Mouse (Mus musculus) 3T3-L1 (cell line): ENCODE data around the gene Prl2c5.
A peak's percentile ranks its signal among the peaks of the same experiment; 100 is the strongest.
"Not testable (repeated sequence)": the region's sequence is repeated elsewhere in the genome, so short reads cannot be mapped to it uniquely, and the experiment has no call there.

Source experiments
- DNase-seq: peaks from one replicate; pipeline ENCODE4 v3.0.0-alpha.2; 2015; ENCODE audit warnings: low read depth, low spot score

Prl2c5 gene

DNA sequence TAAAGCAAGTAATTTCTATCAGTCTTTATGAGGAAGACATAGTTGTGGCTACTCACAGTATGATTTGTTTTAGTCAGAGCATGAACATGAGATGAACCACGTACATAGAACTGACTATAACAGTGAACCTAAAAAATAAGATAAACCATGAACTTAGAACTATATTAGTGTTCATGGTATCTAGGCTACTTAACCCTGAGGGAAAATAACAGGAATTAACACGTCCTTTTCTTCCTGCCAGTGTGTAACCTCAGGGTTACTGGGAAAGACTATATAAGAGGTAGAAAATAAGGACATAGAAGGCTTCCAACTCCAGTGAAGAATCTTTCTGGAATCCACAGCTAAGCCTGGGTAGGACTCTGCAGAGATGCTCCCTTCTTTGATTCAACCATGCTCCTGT lies at the start of gene Prl2c5:
TSS of gene Prl2c5 (plus strand) at position 301 of the 400 bp plus-strand sequence.
- not testable (repeated sequence) for DNase-seq

DNA sequence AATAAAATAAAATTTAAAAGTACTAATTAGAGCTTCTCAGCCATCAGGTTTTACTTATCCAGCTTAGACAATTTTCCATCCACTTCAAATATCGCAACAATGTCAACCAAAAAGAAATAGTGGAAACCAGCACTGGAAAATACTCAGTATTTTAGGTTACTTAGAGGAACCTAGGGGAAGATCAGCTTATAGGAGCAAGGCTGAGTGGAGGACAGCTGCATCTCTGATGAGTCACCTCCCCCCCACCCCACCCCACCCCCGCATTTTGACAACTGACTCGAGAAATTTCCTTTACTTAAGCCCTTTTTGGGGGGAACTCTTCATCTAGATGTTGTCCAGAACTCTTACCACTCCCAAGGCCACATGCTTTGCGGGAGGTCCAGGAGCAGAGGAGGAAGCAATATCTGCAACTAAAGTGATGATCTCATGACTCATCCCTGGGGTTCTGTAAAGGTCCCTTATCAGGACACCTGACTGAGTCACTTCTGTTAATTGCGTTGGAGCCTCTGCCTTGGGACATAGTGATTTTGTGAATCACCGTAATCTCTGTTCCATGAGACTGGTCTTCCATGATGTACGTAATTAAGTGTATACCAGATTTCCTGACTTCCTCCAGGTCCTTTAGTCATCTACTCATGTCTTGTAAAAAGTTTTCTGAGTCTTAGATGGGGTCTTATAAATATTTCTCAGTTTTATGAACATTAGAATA lies 19.6 kb upstream of the Prl2c5 start:
- DNase-seq = peak; percentile 53

DNA sequence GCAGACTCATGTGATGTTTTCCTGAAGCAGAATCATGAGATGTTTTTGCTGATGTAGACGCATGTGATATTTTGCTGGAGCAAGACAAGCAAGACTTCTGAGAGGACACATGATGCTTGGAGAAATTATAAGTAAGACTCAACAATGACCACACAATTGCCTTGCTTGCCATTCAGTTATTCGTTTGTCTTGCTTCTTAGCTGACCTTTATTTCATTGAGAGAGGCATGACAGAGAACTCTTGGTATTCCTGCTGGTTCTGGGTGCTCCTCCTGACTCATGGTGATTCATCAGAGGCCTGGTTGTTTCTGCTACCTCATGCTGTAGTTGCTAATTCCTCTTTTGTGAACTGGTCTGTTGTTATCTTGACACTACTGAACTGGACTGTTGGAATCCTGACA lies 13.9 kb upstream of the Prl2c5 start:
- DNase-seq = peak; percentile 86

DNA sequence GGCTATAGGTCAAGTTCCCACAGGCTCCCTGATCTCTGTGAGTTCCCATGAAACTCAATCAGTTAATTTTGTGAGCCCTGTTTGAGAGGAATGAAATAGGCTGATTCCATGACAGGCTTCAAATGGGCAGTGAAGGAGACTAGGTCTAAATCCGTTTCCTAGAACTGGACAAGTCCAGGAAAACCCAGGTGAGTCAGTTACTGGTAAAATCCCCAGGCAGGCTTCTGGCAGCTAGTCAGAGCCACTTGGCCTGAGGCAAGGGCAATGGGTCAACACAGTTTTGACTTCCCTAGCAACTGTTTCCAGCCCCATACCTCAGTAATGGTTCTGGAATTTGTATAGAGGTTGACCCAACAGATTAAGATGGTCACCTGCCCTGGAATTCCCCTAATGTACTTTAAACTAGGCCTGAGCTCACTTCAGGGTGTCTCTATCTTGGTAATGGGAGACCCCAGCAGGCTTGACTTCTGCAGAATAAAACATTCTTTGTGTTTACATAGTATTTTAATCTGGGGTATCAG lies 8.8 kb upstream of the Prl2c5 start:
- DNase-seq = peak; percentile 73

DNA sequence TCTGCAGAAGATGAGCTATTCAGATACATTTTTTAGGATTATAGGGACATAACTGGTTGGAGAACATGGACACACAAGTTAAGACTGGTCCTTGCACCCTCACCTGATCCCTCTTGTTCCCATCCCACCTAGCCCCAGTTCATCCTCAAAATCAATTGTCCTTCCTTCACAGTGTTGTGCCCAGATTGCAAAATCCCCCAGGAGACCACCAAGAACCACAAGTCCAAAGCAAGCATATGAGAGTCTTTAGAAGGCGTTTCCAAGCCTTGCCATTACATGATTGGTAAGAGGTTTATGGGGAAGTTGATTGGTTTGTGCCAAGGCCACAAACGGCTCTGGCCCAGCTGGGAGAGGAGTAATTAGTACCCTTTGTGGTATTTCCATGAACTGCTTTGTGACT lies 6.8 kb upstream of the Prl2c5 start:
- DNase-seq = not testable (repeated sequence)

DNA sequence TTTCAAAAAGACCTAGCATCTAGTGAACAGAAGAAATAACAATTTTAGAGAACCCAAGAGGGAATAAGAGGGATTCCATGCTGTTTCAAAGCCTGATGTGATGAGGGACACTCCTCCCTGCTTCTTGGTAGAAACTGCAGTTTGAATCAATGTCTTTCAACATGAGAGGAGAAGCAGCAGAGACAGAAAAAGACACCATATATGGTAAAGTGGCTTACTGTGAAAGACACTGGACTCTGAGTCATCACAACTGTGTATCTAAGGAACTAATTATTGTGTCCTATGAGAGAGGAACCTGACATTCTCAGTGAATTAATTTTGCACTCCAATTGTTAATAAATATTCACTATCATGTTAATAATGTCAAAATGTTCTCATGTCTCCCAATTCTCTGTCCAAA lies 28.7 kb downstream of the Prl2c5 start:
- DNase-seq = not testable (repeated sequence)

DNA sequence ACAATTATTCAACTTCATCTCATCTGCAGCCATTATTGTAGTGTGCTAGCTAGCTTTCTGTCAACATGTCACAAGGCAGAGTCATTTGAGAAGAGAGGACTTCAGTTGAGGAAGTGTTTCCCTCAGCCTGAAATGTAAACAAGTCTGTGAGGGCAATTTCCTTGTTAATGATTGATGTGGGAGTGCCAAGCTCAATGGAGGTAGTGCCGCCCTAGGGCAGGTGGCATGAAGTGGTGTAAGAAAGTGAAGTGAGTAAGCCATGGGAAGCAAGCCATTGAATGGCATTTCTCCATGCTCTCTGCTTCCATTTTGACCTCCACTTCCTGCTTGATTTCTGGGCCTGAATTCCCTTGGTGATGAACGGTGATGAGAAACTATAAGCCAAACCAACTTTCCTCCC lies 33.8 kb downstream of the Prl2c5 start:
- not testable (repeated sequence) for DNase-seq

DNA sequence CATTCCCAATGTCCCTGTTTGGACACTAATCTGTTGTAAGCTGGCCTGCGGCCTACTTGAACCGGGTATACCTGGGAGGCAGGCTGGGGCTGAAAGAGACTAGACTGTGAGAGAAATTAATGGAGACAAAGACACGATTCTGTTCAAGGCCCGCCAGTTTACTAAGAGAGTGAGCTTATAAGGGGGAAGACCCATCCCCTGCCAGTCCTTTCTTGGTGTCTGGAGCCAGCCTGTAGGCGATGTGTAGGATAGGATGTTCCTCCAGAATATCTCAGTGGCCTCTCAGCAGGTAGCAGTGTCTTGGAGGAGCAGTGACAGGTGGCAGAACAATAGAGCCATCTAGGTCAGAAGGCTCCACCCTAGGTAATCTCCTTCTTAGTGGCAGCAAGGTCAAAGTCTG lies 37.7 kb downstream of the Prl2c5 start:
- not testable (repeated sequence) for DNase-seq

DNA sequence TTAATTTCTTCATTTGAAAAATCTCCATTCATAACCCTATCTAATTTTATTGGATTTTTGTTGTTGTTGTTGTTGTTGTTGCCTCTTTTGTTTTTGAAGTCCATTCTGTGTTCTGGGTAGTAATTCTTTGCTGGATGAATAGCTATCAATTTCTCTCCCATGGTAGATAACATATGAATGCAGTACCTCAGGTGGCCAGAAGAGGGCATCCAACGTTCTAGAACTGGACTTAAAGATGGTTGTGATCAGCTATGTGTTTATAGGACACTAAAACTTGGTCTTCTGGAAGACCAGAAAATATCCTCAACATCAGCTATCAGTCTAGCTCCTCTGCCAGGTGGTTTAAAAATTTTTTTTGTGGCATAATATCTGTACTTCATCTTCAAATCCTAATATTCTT lies 54.9 kb downstream of the Prl2c5 start:
- peak; percentile 43 for DNase-seq
